Mouse (Mus musculus) mature B cell (primary cell): Measurements from ENCODE around the gene Ap1g1.
"Not testable (repeated sequence)": the region's sequence is repeated elsewhere in the genome, so short reads cannot be mapped to it uniquely, and the experiment has no call there.

Source experiments
- in situ Hi-C: fragments of 300-500 bp; cut with MboI; formaldehyde crosslinking; loops from 2 replicates; pipeline ENCODE4 v1.14.3; 2019

Gene Ap1g1

GRCm38 (mm10) chr8:109865536-109865935 is 87.2 kb downstream of the Ap1g1 start:
- in situ Hi-C loops: no loop called here

GRCm38 (mm10) chr8:109866690-109867089 is 88.3 kb downstream of the Ap1g1 start:
- in situ Hi-C loops: no loop called here

- in situ Hi-C loops: no loop called here
These were observed 89.8 kb downstream of the Ap1g1 start, which contains the start of gene Phlpp2 for GRCm38 (mm10) chr8:109868003-109868679. Gene Phlpp2 (plus strand): TSS chr8:109868542.

GRCm38 (mm10) chr8:109868680-109869361 is 90.5 kb downstream of the Ap1g1 start:
- in situ Hi-C loops: no loop called here

- in situ Hi-C loops: no loop called here
These were observed 92.7 kb downstream of the Ap1g1 start for GRCm38 (mm10) chr8:109871056-109871455.

- in situ Hi-C loops: not testable (repeated sequence)
These were observed 95.4 kb downstream of the Ap1g1 start for GRCm38 (mm10) chr8:109873800-109874199.

GRCm38 (mm10) chr8:109880012-109880662 is 101.8 kb downstream of the Ap1g1 start:
- in situ Hi-C loops: no loop called here

GRCm38 (mm10) chr8:109885294-109885693 is 106.9 kb downstream of the Ap1g1 start:
- in situ Hi-C loops: no loop called here

- in situ Hi-C loops: no loop called here
These were observed 110.9 kb downstream of the Ap1g1 start for GRCm38 (mm10) chr8:109889211-109889610.

GRCm38 (mm10) chr8:109890794-109891585 is 112.6 kb downstream of the Ap1g1 start:
- in situ Hi-C loops: no loop called here

- in situ Hi-C loops: no loop called here
These were observed 116.3 kb downstream of the Ap1g1 start for GRCm38 (mm10) chr8:109894636-109895035.

- in situ Hi-C loops: no loop called here
These were observed 117.0 kb downstream of the Ap1g1 start for GRCm38 (mm10) chr8:109895355-109895754.

- in situ Hi-C loops: no loop called here
These were observed 124.0 kb downstream of the Ap1g1 start for GRCm38 (mm10) chr8:109902379-109902778.

GRCm38 (mm10) chr8:109903909-109904469 is 125.6 kb downstream of the Ap1g1 start:
- in situ Hi-C loops: no loop called here

- in situ Hi-C loops: no loop called here
These were observed 126.7 kb downstream of the Ap1g1 start for GRCm38 (mm10) chr8:109904928-109905668.

- in situ Hi-C loops: no loop called here
These were observed 128.6 kb downstream of the Ap1g1 start for GRCm38 (mm10) chr8:109906907-109907306.

GRCm38 (mm10) chr8:109907376-109907775 is 129.0 kb downstream of the Ap1g1 start:
- in situ Hi-C loops: no loop called here
